Mouse (Mus musculus): ENCODE data around the gene Rnf41.

Rnf41 gene

GRCm38 (mm10) chr10:128440407-128440806, 28.9 kb downstream of the Rnf41 start:
- Histone ChIP-seq H3K9me3 (ENCODE audit: low read length) (no peaks in the 10 kb centered on the region), H3K4me3 (replicated peaks; ENCODE audit: low read length) (no peak overlapping the region), H3K4me1 (replicated peaks; ENCODE audit: low read depth, low read length) (peaks cover 42% of the 10 kb centered on the region), H3K36me3 (ENCODE audit: insufficient read depth, low read length) (peaks cover 80% of the 10 kb centered on the region), H3K27me3 (ENCODE audit: insufficient read depth, low read length) (no peaks in the 10 kb centered on the region)
- TF ChIP-seq NANOG (IDR thresholded peaks at IDR 0.05; ENCODE audit: borderline replicate concordance, low read length) = no peak
- peak; percentile 37 for TF ChIP-seq CTCF (conservative IDR thresholded peaks at IDR 0.05; ENCODE audit: low read length)

- Histone ChIP-seq H3K4me1 (replicated peaks; ENCODE audit: low read depth, low read length) (peaks cover 42% of the 10 kb centered on the region), H3K4me3 (replicated peaks; ENCODE audit: low read length) (no peak overlapping the region), H3K9me3 (ENCODE audit: low read length) (no peaks in the 10 kb centered on the region), H3K27me3 (ENCODE audit: insufficient read depth, low read length) (no peaks in the 10 kb centered on the region), H3K36me3 (ENCODE audit: insufficient read depth, low read length) (peaks cover 69% of the 10 kb centered on the region)
- TF ChIP-seq CTCF (conservative IDR thresholded peaks at IDR 0.05; ENCODE audit: low read length) (no peak), NANOG (IDR thresholded peaks at IDR 0.05; ENCODE audit: borderline replicate concordance, low read length) (peak; percentile 42; the same call in 1 of the 2 replicates)
Measured at GRCm38 (mm10) chr10:128441324-128442119, 30.1 kb downstream of the Rnf41 start.

- no peaks in the 10 kb centered on the region for H3K9me3 ChIP-seq (ENCODE audit: low read length)
- no peaks in the 10 kb centered on the region for H3K27me3 ChIP-seq (ENCODE audit: insufficient read depth, low read length)
- no peak overlapping the region for H3K4me3 ChIP-seq (replicated peaks; ENCODE audit: low read length)
- peaks cover 57% of the 10 kb centered on the region for H3K36me3 ChIP-seq (ENCODE audit: insufficient read depth, low read length)
- TF ChIP-seq POU5F1 (IDR thresholded peaks at IDR 0.05; ENCODE audit: borderline replicate concordance, low read length) (no peak), CTCF (conservative IDR thresholded peaks at IDR 0.05; ENCODE audit: low read length) (no peak), NANOG (IDR thresholded peaks at IDR 0.05; ENCODE audit: borderline replicate concordance, low read length) (no peak)
- H3K4me1 ChIP-seq (replicated peaks; ENCODE audit: low read depth, low read length) = peaks cover 41% of the 10 kb centered on the region
Measured at GRCm38 (mm10) chr10:128442718-128443117, 31.3 kb downstream of the Rnf41 start.

DNA sequence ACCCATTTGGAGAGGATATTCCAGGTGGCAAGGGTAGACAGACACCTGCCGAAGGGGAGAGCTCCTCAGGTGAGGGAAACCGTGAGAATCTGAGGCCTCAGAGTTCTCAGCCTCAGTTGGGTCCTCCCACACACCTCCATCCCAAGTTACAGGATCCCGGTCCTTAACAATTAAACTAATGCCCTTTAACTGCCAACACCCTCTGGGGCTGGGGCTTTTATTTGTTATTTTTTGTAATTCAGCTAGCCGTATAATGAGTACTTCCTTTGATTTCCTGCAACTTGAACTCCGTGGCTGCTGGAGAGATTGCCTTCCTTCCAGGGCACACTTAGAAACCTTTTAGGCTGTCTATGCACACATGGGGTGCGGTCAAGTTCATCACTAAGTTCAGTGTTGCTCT, 32.9 kb downstream of the Rnf41 start:
- no peak overlapping the region for H3K4me3 ChIP-seq (replicated peaks; ENCODE audit: low read length)
- no peak for TF ChIP-seq NANOG (IDR thresholded peaks at IDR 0.05; ENCODE audit: borderline replicate concordance, low read length)
- TF ChIP-seq POU5F1 (IDR thresholded peaks at IDR 0.05; ENCODE audit: borderline replicate concordance, low read length) = no peak
- no peak for TF ChIP-seq CTCF (conservative IDR thresholded peaks at IDR 0.05; ENCODE audit: low read length)
- H3K27me3 ChIP-seq (ENCODE audit: insufficient read depth, low read length) = no peaks in the 10 kb centered on the region
- peaks cover 25% of the 10 kb centered on the region for H3K4me1 ChIP-seq (replicated peaks; ENCODE audit: low read depth, low read length)
- no peaks in the 10 kb centered on the region for H3K9me3 ChIP-seq (ENCODE audit: low read length)
- H3K36me3 ChIP-seq (ENCODE audit: insufficient read depth, low read length) = peaks cover 40% of the 10 kb centered on the region

DNA sequence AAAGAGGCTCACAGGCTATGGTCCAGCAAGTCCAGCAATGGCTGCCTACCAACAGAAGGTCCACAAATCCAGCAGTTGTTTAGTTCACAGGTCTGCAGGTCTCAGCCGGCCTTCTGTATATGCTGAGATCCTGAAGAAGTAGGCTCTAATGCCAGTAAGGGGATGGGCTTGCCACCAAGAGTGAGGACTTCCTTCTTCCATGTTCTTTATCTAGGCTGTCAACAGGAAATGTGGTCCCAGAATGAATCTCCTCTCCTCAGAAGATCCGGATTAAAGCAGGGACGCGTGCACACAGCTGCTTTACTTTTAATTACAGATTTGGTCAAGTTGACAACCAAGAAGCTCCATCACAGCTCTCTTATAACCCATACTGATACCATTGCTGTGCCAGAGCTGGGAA, 34.0 kb downstream of the Rnf41 start:
- Histone ChIP-seq H3K4me3 (replicated peaks; ENCODE audit: low read length) (no peak overlapping the region), H3K4me1 (replicated peaks; ENCODE audit: low read depth, low read length) (peaks cover 15% of the 10 kb centered on the region), H3K9me3 (ENCODE audit: low read length) (no peaks in the 10 kb centered on the region), H3K36me3 (ENCODE audit: insufficient read depth, low read length) (peaks cover 30% of the 10 kb centered on the region), H3K27me3 (ENCODE audit: insufficient read depth, low read length) (no peaks in the 10 kb centered on the region)
- TF ChIP-seq NANOG (IDR thresholded peaks at IDR 0.05; ENCODE audit: borderline replicate concordance, low read length) (no peak), POU5F1 (IDR thresholded peaks at IDR 0.05; ENCODE audit: borderline replicate concordance, low read length) (no peak), CTCF (conservative IDR thresholded peaks at IDR 0.05; ENCODE audit: low read length) (no peak)

GRCm38 (mm10) chr10:128451014-128451413, 39.6 kb downstream of the Rnf41 start:
- Histone ChIP-seq H3K9me3 (ENCODE audit: low read length) (no peaks in the 10 kb centered on the region), H3K27me3 (ENCODE audit: insufficient read depth, low read length) (peaks cover 3% of the 10 kb centered on the region; the same call in 1 of the 2 replicates), H3K4me3 (replicated peaks; ENCODE audit: low read length) (no peak overlapping the region), H3K36me3 (ENCODE audit: insufficient read depth, low read length) (no peaks in the 10 kb centered on the region), H3K4me1 (replicated peaks; ENCODE audit: low read depth, low read length) (peaks cover 12% of the 10 kb centered on the region)
- TF ChIP-seq NANOG (IDR thresholded peaks at IDR 0.05; ENCODE audit: borderline replicate concordance, low read length) (no peak), CTCF (conservative IDR thresholded peaks at IDR 0.05; ENCODE audit: low read length) (no peak), POU5F1 (IDR thresholded peaks at IDR 0.05; ENCODE audit: borderline replicate concordance, low read length) (no peak)

- no peaks in the 10 kb centered on the region for H3K9me3 ChIP-seq (ENCODE audit: low read length)
- H3K36me3 ChIP-seq (ENCODE audit: insufficient read depth, low read length) = no peaks in the 10 kb centered on the region
- H3K4me1 ChIP-seq (replicated peaks; ENCODE audit: low read depth, low read length) = peaks cover 15% of the 10 kb centered on the region
- H3K27me3 ChIP-seq (ENCODE audit: insufficient read depth, low read length) = peaks cover 24% of the 10 kb centered on the region
- no peak overlapping the region for H3K4me3 ChIP-seq (replicated peaks; ENCODE audit: low read length)
- TF ChIP-seq POU5F1 (IDR thresholded peaks at IDR 0.05; ENCODE audit: borderline replicate concordance, low read length) (no peak), NANOG (IDR thresholded peaks at IDR 0.05; ENCODE audit: borderline replicate concordance, low read length) (no peak), CTCF (conservative IDR thresholded peaks at IDR 0.05; ENCODE audit: low read length) (no peak)
Measured at GRCm38 (mm10) chr10:128454471-128454870, 43.0 kb downstream of the Rnf41 start.

GRCm38 (mm10) chr10:128455280-128455679, 43.8 kb downstream of the Rnf41 start:
- H3K36me3 ChIP-seq (ENCODE audit: insufficient read depth, low read length) = no peaks in the 10 kb centered on the region
- TF ChIP-seq CTCF (conservative IDR thresholded peaks at IDR 0.05; ENCODE audit: low read length) = peak; percentile 32
- TF ChIP-seq POU5F1 (IDR thresholded peaks at IDR 0.05; ENCODE audit: borderline replicate concordance, low read length) = no peak
- peaks cover 30% of the 10 kb centered on the region for H3K27me3 ChIP-seq (ENCODE audit: insufficient read depth, low read length)
- H3K4me1 ChIP-seq (replicated peaks; ENCODE audit: low read depth, low read length) = peaks cover 21% of the 10 kb centered on the region
- H3K9me3 ChIP-seq (ENCODE audit: low read length) = no peaks in the 10 kb centered on the region
- no peak overlapping the region for H3K4me3 ChIP-seq (replicated peaks; ENCODE audit: low read length)

GRCm38 (mm10) chr10:128457676-128458075, 46.2 kb downstream of the Rnf41 start:
- peaks cover 8% of the 10 kb centered on the region; the same call in 1 of the 2 replicates for H3K36me3 ChIP-seq (ENCODE audit: insufficient read depth, low read length)
- peaks cover 47% of the 10 kb centered on the region for H3K27me3 ChIP-seq (ENCODE audit: insufficient read depth, low read length)
- peaks cover 33% of the 10 kb centered on the region for H3K4me1 ChIP-seq (replicated peaks; ENCODE audit: low read depth, low read length)
- no peak overlapping the region for H3K4me3 ChIP-seq (replicated peaks; ENCODE audit: low read length)
- TF ChIP-seq POU5F1 (IDR thresholded peaks at IDR 0.05; ENCODE audit: borderline replicate concordance, low read length) (no peak), CTCF (conservative IDR thresholded peaks at IDR 0.05; ENCODE audit: low read length) (no peak), NANOG (IDR thresholded peaks at IDR 0.05; ENCODE audit: borderline replicate concordance, low read length) (no peak)
- no peaks in the 10 kb centered on the region for H3K9me3 ChIP-seq (ENCODE audit: low read length)

All from E14TG2a.4 (cell line).